Mouse (Mus musculus) natural killer cell, adult 2 months (primary cell): Measurements from ENCODE around the gene Rpsa.

Source experiments
- DNase-seq, 2 experiments: peaks; one replicate each; pipeline ENCODE4 v3.0.0; 2022; ENCODE audit warnings: low spot score in 2 of 2

Rpsa gene

GRCm38 (mm10) chr9:120113456-120113855, 14.0 kb upstream of the Rpsa start:
- DNase-seq: no peak

DNA sequence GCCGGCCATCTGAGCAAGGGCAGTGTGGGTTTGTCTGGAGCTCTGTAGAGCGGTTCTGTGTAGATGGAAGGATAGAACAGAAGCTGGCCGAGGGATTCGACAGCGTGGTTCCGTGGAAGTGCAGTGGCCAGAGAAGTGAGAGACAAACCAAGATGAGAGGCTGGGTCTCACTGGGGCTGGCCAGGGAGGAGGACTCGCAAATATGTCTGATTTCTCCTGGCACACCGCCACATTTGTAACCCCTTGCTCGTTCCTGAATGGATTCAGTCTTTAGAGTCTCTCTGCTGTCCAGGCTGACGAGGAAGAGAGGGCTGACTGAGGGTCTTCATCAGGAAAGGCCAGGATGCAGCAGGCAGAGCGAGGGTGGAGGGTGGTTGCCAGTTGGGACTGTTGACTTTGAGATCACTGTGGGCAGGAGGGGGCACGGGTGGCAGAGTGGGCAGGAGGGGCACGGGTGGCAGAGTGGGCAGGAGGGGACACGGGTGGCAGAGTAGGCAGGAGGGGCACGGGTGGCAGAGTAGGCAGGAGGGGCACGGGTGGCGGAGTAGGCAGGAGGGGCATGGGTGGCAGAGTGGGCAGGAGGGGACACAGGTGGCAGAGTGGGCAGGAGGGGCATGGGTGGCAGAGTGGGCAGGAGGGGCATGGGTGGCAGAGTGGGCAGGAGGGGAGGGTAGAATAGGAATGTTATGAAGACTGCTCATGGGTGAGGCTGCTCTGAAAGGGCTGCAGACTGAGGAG, 13.3 kb upstream of the Rpsa start:
- DNase-seq: no peak

DNA sequence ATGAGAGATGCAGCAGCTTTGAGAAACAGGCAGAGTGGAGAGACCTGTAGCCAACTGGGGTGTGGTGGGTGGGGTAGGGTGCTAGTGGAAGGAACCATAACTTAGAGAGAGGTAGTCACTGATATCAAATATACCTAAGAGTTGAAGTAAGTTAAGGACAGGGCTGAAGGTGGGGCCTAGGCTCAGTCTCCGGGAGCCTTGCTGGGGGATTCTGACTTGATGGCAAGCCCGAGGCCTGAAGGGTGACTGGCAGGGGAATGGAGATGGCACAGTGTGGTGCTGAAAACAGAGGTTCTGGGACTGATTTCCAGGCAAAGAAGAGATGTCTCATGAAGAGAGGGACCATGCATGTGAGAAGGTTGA, 12.7 kb upstream of the Rpsa start:
- no peak for DNase-seq

DNA sequence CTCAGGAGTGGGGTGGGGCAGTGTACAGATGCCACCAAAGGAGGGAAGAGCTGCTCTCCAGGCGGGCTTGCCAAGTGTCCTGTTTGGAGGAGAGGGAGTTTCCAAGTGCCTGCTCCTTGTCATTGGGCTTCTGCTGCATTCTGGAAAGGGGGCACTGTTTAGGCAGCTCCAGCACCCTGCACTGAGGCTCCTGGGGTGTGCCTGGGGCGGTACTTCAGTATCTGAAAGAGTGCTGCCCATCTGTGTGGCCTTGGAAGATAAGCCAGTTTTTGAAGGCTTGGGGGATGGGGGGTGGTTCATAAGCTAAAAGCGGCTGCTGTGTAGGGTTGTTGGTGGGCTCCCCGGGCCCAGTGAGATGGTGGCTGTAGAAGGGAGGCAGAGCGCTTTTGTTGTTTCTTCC, 11.9 kb upstream of the Rpsa start:
- DNase-seq: no peak

GRCm38 (mm10) chr9:120116184-120116624, 11.3 kb upstream of the Rpsa start:
- no peak for DNase-seq

DNA sequence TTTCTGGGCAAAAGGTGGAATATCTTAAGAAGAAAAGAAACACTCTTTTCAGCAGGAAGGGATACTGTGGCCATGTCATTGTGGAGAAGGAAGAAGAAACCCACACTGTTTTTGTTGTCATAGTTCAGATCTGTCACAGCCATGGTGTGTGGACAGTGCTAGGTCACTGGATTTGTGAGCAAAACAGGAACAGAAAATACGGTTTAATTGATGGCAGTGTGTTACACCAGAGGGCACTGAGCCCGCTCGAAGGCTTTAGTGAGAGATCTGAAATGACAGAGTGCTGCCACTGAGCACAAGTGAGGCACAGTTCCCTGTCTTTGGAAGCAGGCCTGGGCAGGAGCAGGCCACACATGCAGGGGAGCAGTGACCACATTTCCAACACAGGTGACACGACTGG, 9.3 kb upstream of the Rpsa start:
- no peak for DNase-seq

DNA sequence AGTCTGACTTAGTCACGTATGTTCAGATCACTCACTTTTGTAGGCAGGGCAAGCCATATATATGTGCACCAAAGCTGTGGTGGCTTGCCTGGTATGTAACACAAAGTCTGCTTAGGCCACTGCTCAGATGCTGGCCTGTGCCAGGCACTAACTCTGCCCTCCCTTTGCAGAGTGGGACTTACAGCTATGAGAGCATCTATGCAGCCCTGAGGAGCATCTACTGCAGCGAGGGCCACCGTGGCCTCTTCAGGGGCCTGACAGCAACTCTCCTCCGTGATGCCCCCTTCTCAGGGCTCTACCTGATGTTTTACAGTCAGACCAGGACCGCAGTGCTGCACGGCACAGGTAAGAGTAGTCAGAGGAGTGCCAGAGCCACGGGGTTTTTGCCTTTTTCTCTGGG, 7.0 kb upstream of the Rpsa start:
- no peak for DNase-seq

DNA sequence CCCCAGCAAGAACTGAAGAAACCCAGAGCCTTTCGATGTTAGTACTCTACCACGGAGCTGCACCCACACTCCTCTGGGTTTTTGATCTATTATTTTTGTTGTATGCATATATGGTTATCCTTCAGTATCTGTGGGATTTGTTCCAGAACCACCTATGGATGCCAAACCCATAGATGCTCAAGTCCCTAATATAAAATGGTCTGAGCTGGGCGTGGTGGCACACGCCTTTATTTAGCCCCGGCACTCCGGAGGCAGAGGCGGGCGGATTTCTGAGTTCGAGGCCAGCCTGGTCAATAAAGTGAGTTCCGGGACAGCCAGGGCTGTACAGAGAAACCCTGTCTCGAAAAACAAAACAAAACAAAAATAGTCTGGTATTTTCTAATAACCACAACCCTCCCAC, 621 bp upstream of the Rpsa start:
- DNase-seq: no peak

DNA sequence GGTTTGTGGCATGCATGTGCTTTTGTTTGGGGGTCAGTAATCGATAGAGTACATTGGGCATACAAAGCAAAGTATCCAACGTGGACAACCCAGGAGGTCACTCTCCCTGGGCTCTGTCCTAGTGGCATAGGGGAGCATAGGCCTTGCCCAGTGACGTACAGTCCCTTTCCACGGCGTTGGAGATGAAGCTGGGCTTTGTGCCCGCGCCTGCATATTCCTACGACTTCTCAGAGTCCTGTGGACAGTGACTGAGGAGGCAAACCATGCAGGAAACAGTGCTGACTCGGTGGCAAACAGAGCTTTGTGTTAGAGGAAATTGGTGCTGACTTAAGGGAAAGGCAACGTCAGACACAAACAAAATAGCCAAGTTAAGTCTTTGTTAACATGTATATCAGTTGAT, 1.8 kb downstream of the Rpsa start:
- no peak for DNase-seq

DNA sequence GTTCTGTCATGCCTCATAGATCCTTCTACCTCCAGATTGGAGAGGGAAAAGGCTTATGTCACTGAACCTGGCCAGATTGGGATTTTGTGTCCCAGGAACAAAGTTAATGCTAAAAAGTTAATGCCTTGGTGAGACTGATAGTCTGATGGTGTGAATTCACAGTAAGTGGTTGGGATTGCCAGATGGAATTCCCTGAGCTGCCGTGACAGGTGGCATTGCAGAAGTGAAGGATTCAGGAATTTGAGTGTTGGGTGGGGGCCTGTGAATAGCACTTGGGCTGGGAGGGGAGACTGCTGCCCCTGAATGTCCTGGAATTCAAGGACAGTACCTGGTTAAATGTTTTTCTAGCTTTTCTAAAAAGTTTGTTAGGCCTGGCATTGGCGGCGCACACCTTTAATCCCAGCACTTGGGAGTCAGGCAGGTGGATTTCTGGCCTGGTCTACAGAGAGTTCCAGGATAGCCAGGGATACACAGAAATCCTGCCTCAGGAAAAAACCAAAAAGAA, 4.3 kb downstream of the Rpsa start:
- DNase-seq: no peak

DNA sequence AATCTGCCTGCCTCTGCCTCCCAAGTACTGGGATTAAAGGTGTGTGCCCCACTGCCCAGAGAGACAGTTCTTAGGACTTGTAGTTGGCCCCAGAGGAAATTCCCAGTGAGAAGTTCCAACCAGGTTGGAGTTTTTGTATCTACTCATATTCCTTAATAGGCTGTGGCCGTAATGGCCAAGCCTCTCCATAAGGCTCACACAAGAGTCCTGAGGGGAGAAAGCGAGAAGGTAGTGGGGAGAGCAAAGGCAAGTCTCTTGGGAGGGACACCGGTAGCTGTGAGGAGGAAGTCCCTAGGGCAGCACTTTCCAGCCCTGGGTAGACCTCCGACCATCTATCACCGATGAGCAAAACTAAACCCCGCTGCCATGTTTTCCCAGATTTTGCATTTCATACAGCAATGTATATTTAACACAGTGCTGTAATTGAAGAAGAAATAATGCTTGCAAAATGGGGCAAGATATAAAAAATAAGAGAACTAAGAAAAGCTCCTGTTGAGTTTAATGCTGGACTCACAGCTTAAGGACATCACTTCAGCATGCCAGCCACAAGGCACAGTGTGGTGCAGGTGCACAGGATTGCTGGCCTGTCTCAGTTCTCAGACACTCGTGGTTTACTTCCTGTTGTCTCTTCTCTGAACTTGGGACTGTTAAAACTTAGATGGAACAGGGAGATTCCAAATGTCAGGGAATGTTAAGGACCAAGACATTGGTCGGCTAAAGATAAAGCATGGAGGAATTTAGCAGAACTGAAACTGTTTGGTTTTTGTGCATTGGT, 5.7 kb downstream of the Rpsa start:
- no peak for DNase-seq

DNA sequence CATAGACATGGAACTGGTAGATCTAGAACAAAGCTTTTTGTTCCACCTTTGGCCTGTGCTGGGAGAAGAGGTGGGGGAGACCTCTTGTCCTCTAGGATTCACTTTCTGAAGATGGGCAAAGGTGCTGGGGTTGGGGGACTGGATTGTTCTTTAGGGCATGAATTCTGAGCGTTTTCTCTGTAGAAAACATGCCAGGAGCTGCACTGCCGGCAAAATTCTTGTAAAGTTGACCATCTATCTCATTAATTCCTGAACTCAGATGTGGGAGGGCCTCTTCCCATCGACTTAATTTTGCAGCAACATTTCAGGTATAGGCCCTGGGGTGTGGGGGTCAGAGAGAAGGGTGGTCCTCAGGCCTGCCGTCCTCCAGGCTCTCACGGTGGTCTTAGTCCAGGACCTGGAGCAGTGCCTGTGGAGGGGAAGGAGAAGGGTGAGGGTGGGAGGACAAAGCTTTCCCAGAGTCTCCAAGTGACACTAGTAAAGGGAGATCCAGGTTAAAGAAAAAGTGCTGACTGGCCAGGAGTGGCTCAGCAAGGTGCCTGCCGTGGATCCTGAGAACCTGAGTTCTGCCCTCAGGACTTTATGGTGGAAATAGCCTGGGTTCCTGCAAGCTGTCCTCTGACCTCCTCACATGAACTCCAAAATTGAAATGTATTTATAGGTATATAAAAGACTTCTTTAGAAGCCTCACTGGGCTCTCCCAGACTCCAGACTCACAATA, 6.4 kb downstream of the Rpsa start:
- DNase-seq: no peak

DNA sequence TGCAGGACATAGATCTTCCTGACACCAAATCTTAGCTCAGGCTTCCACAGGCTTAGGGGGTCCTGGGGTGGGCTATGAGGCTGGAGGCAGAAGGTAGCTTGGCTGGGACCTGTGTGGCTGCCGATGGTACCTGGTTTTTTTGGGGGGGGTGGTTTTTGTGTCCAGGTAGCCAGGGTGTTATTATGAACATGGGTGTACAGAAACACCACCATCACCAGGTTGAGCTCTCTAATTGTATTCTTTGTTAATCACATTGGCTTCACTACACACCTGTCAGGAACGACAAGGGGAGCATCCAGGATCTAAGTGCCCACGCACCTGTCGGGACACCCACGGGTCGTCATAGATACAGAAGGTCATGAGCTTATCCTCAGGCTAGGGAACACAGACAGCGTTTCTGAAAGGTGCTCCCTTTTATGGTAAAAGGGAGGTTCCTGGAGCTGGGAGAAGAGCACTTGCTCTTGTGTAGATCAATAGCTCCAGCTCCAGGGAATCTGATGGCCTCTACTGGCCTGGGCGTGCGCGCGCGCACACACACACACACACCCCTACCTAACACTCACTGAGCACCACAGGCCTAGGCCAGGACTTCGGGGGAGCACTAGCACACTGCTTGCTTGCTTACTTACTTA, 7.2 kb downstream of the Rpsa start:
- no peak for DNase-seq

GRCm38 (mm10) chr9:120135454-120135853, 8.0 kb downstream of the Rpsa start:
- no peak for DNase-seq

GRCm38 (mm10) chr9:120140652-120141051, 13.2 kb downstream of the Rpsa start:
- DNase-seq: peak; percentile 39 to 64

DNA sequence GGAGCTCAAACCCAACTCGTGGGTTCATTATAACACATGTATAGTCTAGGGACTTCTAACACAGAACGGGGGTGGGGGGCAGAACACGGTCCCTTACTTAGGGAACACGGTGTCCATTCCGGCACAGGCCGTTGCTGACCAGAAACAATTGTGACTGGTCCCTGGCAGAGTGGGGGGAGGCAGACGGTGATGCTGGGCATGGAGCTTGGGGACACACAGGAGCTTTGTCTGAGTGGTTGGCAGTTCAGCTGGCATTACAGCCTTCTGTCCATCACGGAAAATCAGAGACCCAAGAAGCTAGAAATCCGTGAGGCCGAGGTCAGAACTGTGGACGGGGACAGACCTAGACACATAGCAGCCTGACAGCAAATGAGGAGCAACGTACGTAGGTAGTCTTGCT, 17.0 kb downstream of the Rpsa start:
- DNase-seq: no peak

- no peak for DNase-seq
Measured at GRCm38 (mm10) chr9:120149222-120149828, 21.8 kb downstream of the Rpsa start, which contains the start of gene Mobp. Mobp (plus strand) TSS chr9:120149707.

DNA sequence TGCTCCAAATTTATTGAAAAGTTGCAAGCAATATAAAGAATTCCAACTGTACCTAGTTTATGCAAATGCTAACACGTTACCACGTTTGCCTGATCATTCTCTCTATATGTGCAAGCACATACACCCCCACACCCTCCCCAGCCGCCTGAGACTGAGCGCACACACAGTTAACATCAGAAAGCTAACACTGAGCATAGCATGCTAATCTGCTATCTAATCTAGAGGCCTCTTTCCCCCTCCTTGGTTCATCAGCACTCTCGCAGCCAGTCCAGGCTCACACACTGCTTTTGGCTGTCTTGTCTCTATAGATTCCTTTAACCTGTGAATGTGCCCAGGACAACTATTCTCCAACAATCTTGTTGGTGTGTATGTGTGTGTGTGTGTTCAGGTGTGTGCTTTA, 23.7 kb downstream of the Rpsa start:
- DNase-seq: no peak

DNA sequence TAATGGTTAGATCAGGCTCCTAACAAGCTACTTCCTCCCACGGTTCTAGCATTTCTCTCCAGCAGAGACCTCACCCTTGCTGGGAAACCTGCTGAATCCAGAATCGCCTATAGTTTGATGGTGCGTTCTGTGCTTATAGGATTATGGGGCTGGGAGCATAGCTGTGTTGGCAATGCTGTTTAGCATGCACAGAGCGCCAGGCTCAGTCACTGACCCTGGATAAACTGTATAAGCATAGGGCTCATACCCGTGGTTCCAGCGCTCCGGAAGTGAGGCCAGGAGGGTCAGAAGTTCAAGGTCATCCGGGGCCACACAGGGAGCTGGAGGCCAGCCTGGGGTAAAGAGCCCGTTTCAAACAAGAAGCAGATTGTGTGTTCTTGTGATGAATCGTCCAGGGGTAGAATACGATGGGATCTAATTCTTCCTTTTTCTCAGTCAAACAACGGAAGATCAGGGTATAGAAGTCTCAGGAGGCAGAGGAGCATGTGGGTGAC, 24.5 kb downstream of the Rpsa start:
- DNase-seq: no peak

DNA sequence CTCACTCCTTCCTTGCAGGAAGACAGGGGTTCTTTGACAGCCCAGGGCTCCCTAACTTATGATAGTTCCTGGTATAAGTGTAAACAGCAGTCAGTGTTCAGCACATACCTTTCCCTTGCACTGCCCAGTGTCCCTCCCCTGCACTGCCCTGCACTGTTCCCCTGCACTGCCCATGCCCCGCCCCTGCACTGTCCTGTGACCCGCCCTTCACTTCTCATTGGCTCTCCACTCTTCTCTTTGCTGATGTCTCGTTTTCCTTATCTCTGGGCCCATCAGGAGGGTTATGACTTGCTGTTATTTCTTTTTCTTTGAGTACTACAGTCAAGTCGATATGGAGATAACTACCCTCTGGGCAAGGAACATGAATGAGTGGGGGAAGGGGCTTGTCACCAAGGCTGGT, 30.6 kb downstream of the Rpsa start:
- DNase-seq: no peak

GRCm38 (mm10) chr9:120163862-120164261, 36.4 kb downstream of the Rpsa start:
- DNase-seq: no peak
